Mouse (Mus musculus): Measurements from ENCODE around the gene Eif1ax. TPM values are rescaled to one million over a fixed set of nuclear protein-coding genes. Genes with fewer than 3 reads are reported as not detected.

Gene Eif1ax
- polyA plus RNA-seq, 1 experiment from 2014 or later, result 150 TPM

Other genes starting within 250 kb of the Eif1ax start
- 5.8 and 6.8 TPM in 2 replicates for gene Rps6ka3, start 161.9 kb upstream of the Eif1ax start, polyA plus RNA-seq (2015; fragmentation: Nextera tagmentation; extraction: Ambion mirVana)
- gene Map7d2, start 42.4 kb downstream of the Eif1ax start, polyA plus RNA-seq (2015; fragmentation: Nextera tagmentation; extraction: Ambion mirVana), result 1.9 TPM in 2 replicates
- 22.1 and 22.9 TPM in 2 replicates for gene Bclaf3, start 154.5 kb downstream of the Eif1ax start, polyA plus RNA-seq (2015; fragmentation: Nextera tagmentation; extraction: Ambion mirVana)

All from lung, embryonic 15.5 days (tissue).